Mouse (Mus musculus) ES-Bruce4 (cell line): ENCODE data around the gene Rbbp6. TPM values are rescaled to one million over a fixed set of nuclear protein-coding genes. Genes with fewer than 3 reads are reported as not detected.

Experiments
- H3K27ac ChIP-seq: 2 replicates; pipeline ENCODE4 v1.5.1; 2012; ENCODE audit warnings: low read length, inconsistent platforms; ENCODE audit not compliant: insufficient read depth
- H3K27me3 ChIP-seq: 2 replicates; pipeline ENCODE4 v1.6.1; 2012; ENCODE audit warnings: mild to moderate bottlenecking, low read length, inconsistent platforms; ENCODE audit not compliant: control insufficient read depth, poor library complexity, insufficient read depth, severe bottlenecking
- H3K36me3 ChIP-seq: 2 replicates; pipeline ENCODE4 v1.6.1; 2012; ENCODE audit warnings: inconsistent platforms, mild to moderate bottlenecking, low read length, moderate library complexity; ENCODE audit not compliant: control insufficient read depth, poor library complexity, insufficient read depth, severe bottlenecking
- H3K4me1 ChIP-seq: one replicate; pipeline ENCODE4 v1.8.1; 2011; ENCODE audit warnings: low read length; ENCODE audit not compliant: control insufficient read depth, insufficient read depth
- H3K4me3 ChIP-seq: 2 replicates; pipeline ENCODE4 v1.5.1; 2011; ENCODE audit warnings: low read depth, mild to moderate bottlenecking, low read length
- H3K9ac ChIP-seq: 2 replicates; pipeline ENCODE4 v1.6.1; 2012; ENCODE audit warnings: low read depth, mild to moderate bottlenecking, inconsistent platforms; ENCODE audit not compliant: poor library complexity, severe bottlenecking
- H3K9me3 ChIP-seq: replicated peaks from 2 replicates; pipeline ENCODE4 v1.6.1; 2012; ENCODE audit warnings: mild to moderate bottlenecking, low read length, inconsistent platforms; ENCODE audit not compliant: control insufficient read depth, poor library complexity, insufficient read depth, severe bottlenecking
- CTCF ChIP-seq: IDR thresholded peaks from one replicate; pipeline ENCODE4 v1.8.1; 2011; ENCODE audit warnings: low read depth, low read length
- EP300 ChIP-seq: IDR thresholded peaks from 2 replicates; pipeline ENCODE4 v1.6.1; 2011; ENCODE audit warnings: low read depth, low read length; ENCODE audit not compliant: insufficient read depth
- POLR2A ChIP-seq: IDR thresholded peaks from one replicate; pipeline ENCODE4 v1.8.1; 2011; ENCODE audit warnings: low read length; ENCODE audit not compliant: insufficient read depth
- polyA plus RNA-seq: library from polyadenylated mRNA; stranded (reverse); fragments of >200 nt; gene quantifications from 2 replicates; pipeline ENCODE4 v1.2.4, GENCODE M21; 2011; ENCODE audit warnings: low read depth; ENCODE audit not compliant: missing spikeins, insufficient read depth, insufficient read length

Gene Rbbp6
- polyA plus RNA-seq, 1 experiment = 101 TPM

GRCm38 (mm10) chr7:123045146-123045545 is 79.7 kb downstream of the Rbbp6 start:
- Histone ChIP-seq H3K36me3 (no peaks in the 10 kb centered on the region), H3K9me3 (no peaks in the 10 kb centered on the region), H3K27ac (no peak overlapping the region), H3K9ac (no peak overlapping the region), H3K27me3 (no peaks in the 10 kb centered on the region), H3K4me3 (no peak overlapping the region), H3K4me1 (no peaks in the 10 kb centered on the region)
- TF ChIP-seq EP300 (no peak), POLR2A (no peak), CTCF (no peak)

GRCm38 (mm10) chr7:123046473-123047091 is 81.1 kb downstream of the Rbbp6 start:
- H3K27ac ChIP-seq = no peak overlapping the region
- H3K27me3 ChIP-seq = no peaks in the 10 kb centered on the region
- no peaks in the 10 kb centered on the region for H3K9me3 ChIP-seq
- no peak overlapping the region for H3K9ac ChIP-seq
- H3K4me3 ChIP-seq = no peak overlapping the region
- no peaks in the 10 kb centered on the region for H3K4me1 ChIP-seq
- H3K36me3 ChIP-seq = no peaks in the 10 kb centered on the region
- TF ChIP-seq CTCF (no peak), POLR2A (no peak), EP300 (no peak)

Other genes starting within 250 kb of the Rbbp6 start
- gene Tnrc6a, start 158.2 kb downstream of the Rbbp6 start, polyA plus RNA-seq = 111 and 119 TPM in 2 replicates
- gene Slc5a11, start 249.1 kb downstream of the Rbbp6 start, polyA plus RNA-seq = 2.3 TPM in 2 replicates